Mouse (Mus musculus): ENCODE measurements around the gene Ifitm10. TPM values are rescaled to one million over a fixed set of nuclear protein-coding genes. Genes with fewer than 3 reads are reported as not detected.
"Not testable (repeated sequence)": the region's sequence is repeated elsewhere in the genome, so short reads cannot be mapped to it uniquely, and the experiment has no call there.

Ifitm10 gene
- polyA plus RNA-seq, 1 experiment from 2014 or later = 2.5 TPM

GRCm38 (mm10) chr7:142285910-142286612 lies 87.5 kb downstream of the Ifitm10 start:
- WGBS = 26% methylated on average over 9 of the region's 9 CpGs
- not testable (repeated sequence) for H3K27me3 ChIP-seq (ENCODE audit: insufficient read depth, low read length); H3K4me2 ChIP-seq (replicated peaks; ENCODE audit: low read depth, low read length); ATAC-seq (ENCODE audit: low FRiP score, low TSS enrichment); H3K36me3 ChIP-seq (ENCODE audit: insufficient read depth, low read length); H3K9me3 ChIP-seq (ENCODE audit: low read length); H3K4me3 ChIP-seq (ENCODE audit: low read length); H3K9ac ChIP-seq (replicated peaks; ENCODE audit: low read length)
- peaks cover 11% of the 10 kb centered on the region; the same call in 1 of the 2 replicates for H3K4me1 ChIP-seq (ENCODE audit: insufficient read depth, low read length)
- H3K27ac ChIP-seq (ENCODE audit: low read length) = peak overlapping the region; percentile 38; the same call in 1 of the 2 replicates

- H3K36me3 ChIP-seq (ENCODE audit: insufficient read depth, low read length) = no peaks in the 10 kb centered on the region
- H3K4me3 ChIP-seq (ENCODE audit: low read length) = peak overlapping the region; percentile 59
- no peaks in the 10 kb centered on the region for H3K9me3 ChIP-seq (ENCODE audit: low read length)
- H3K9ac ChIP-seq (replicated peaks; ENCODE audit: low read length) = peak overlapping the region; percentile 39
- peak overlapping the region; percentile 66 for H3K4me2 ChIP-seq (replicated peaks; ENCODE audit: low read depth, low read length)
- peak; percentile 80 for ATAC-seq (ENCODE audit: low FRiP score, low TSS enrichment)
- 9% methylated on average over 23 of the region's 23 CpGs for WGBS
- peaks cover 11% of the 10 kb centered on the region; the same call in 1 of the 2 replicates for H3K4me1 ChIP-seq (ENCODE audit: insufficient read depth, low read length)
- peak overlapping the region; percentile 91; the same call in 1 of the 2 replicates for H3K27ac ChIP-seq (ENCODE audit: low read length)
- no peaks in the 10 kb centered on the region for H3K27me3 ChIP-seq (ENCODE audit: insufficient read depth, low read length)
These were observed 88.3 kb downstream of the Ifitm10 start for GRCm38 (mm10) chr7:142285130-142285835.

- WGBS = under 1% methylated on average over 19 of the region's 19 CpGs
- H3K4me3 ChIP-seq (ENCODE audit: low read length) = peak overlapping the region; percentile 59
- peak overlapping the region; percentile 81 for H3K9ac ChIP-seq (replicated peaks; ENCODE audit: low read length)
- H3K4me1 ChIP-seq (ENCODE audit: insufficient read depth, low read length) = peaks cover 11% of the 10 kb centered on the region; the same call in 1 of the 2 replicates
- peak overlapping the region; percentile 91 for H3K27ac ChIP-seq (ENCODE audit: low read length)
- H3K9me3 ChIP-seq (ENCODE audit: low read length) = no peaks in the 10 kb centered on the region
- no peaks in the 10 kb centered on the region for H3K27me3 ChIP-seq (ENCODE audit: insufficient read depth, low read length)
- peak; percentile 78 for ATAC-seq (ENCODE audit: low FRiP score, low TSS enrichment)
- no peaks in the 10 kb centered on the region for H3K36me3 ChIP-seq (ENCODE audit: insufficient read depth, low read length)
- H3K4me2 ChIP-seq (replicated peaks; ENCODE audit: low read depth, low read length) = peak overlapping the region; percentile 66
These were observed 88.9 kb downstream of the Ifitm10 start for GRCm38 (mm10) chr7:142284615-142285080.

- H3K4me2 ChIP-seq (replicated peaks; ENCODE audit: low read depth, low read length) = peak overlapping the region; percentile 66
- peak overlapping the region; percentile 91 for H3K27ac ChIP-seq (ENCODE audit: low read length)
- peak overlapping the region; percentile 81 for H3K9ac ChIP-seq (replicated peaks; ENCODE audit: low read length)
- H3K9me3 ChIP-seq (ENCODE audit: low read length) = no peaks in the 10 kb centered on the region
- peak; percentile 80 for ATAC-seq (ENCODE audit: low FRiP score, low TSS enrichment)
- peak overlapping the region; percentile 59 for H3K4me3 ChIP-seq (ENCODE audit: low read length)
- peaks cover 8% of the 10 kb centered on the region; the same call in 1 of the 2 replicates for H3K4me1 ChIP-seq (ENCODE audit: insufficient read depth, low read length)
- no peaks in the 10 kb centered on the region for H3K27me3 ChIP-seq (ENCODE audit: insufficient read depth, low read length)
- under 1% methylated on average over 38 of the region's 38 CpGs for WGBS
- H3K36me3 ChIP-seq (ENCODE audit: insufficient read depth, low read length) = no peaks in the 10 kb centered on the region
These were observed 89.4 kb downstream of the Ifitm10 start for GRCm38 (mm10) chr7:142284023-142284591.

- not testable (repeated sequence) for H3K4me1 ChIP-seq (ENCODE audit: insufficient read depth, low read length); H3K9ac ChIP-seq (replicated peaks; ENCODE audit: low read length); H3K36me3 ChIP-seq (ENCODE audit: insufficient read depth, low read length); H3K27ac ChIP-seq (ENCODE audit: low read length); ATAC-seq (ENCODE audit: low FRiP score, low TSS enrichment); H3K9me3 ChIP-seq (ENCODE audit: low read length); H3K27me3 ChIP-seq (ENCODE audit: insufficient read depth, low read length)
- 28% methylated on average over 2 of the region's 2 CpGs for WGBS
- Histone ChIP-seq H3K4me3 (ENCODE audit: low read length) (0 out of 2 replicates have a peak overlapping the region, but pooled peaks have one; percentile 7), H3K4me2 (replicated peaks; ENCODE audit: low read depth, low read length) (peak overlapping the region; percentile 66)
These were observed 90.7 kb downstream of the Ifitm10 start for GRCm38 (mm10) chr7:142282847-142283246.

- H3K9me3 ChIP-seq (ENCODE audit: low read length); H3K4me2 ChIP-seq (replicated peaks; ENCODE audit: low read depth, low read length); H3K4me3 ChIP-seq (ENCODE audit: low read length); H3K9ac ChIP-seq (replicated peaks; ENCODE audit: low read length); H3K36me3 ChIP-seq (ENCODE audit: insufficient read depth, low read length); H3K27ac ChIP-seq (ENCODE audit: low read length); H3K27me3 ChIP-seq (ENCODE audit: insufficient read depth, low read length); H3K4me1 ChIP-seq (ENCODE audit: insufficient read depth, low read length); ATAC-seq (ENCODE audit: low FRiP score, low TSS enrichment): not testable (repeated sequence)
- WGBS = 88% methylated on average over 1 of the region's 1 CpGs
These were observed 94.3 kb downstream of the Ifitm10 start for GRCm38 (mm10) chr7:142279291-142279690.

GRCm38 (mm10) chr7:142278183-142278582 lies 95.4 kb downstream of the Ifitm10 start:
- H3K4me3 ChIP-seq (ENCODE audit: low read length); ATAC-seq (ENCODE audit: low FRiP score, low TSS enrichment); H3K27me3 ChIP-seq (ENCODE audit: insufficient read depth, low read length); H3K4me2 ChIP-seq (replicated peaks; ENCODE audit: low read depth, low read length); H3K4me1 ChIP-seq (ENCODE audit: insufficient read depth, low read length); H3K9me3 ChIP-seq (ENCODE audit: low read length); H3K9ac ChIP-seq (replicated peaks; ENCODE audit: low read length); H3K27ac ChIP-seq (ENCODE audit: low read length); H3K36me3 ChIP-seq (ENCODE audit: insufficient read depth, low read length): not testable (repeated sequence)
- 0% methylated on average over 3 of the region's 3 CpGs for WGBS

Other genes with a start within 250 kb of the Ifitm10 start
- not detected in 2 replicates for gene Gm39115, start 237.7 kb downstream of the Ifitm10 start, polyA plus RNA-seq (2015; fragmentation: Nextera tagmentation; extraction: Ambion mirVana)
- not detected in 2 replicates for gene Gm45337, start 229.1 kb downstream of the Ifitm10 start, polyA plus RNA-seq (2015; fragmentation: Nextera tagmentation; extraction: Ambion mirVana)
- not detected in 2 replicates for gene Gm29735, start 216.6 kb downstream of the Ifitm10 start, polyA plus RNA-seq (2015; fragmentation: Nextera tagmentation; extraction: Ambion mirVana)
- not detected in 2 replicates for gene Gm4553, start 208.0 kb downstream of the Ifitm10 start, polyA plus RNA-seq (2015; fragmentation: Nextera tagmentation; extraction: Ambion mirVana)
- gene Krtap5-2, start 197.7 kb downstream of the Ifitm10 start, polyA plus RNA-seq (2015; fragmentation: Nextera tagmentation; extraction: Ambion mirVana) = not detected in 2 replicates
- gene Gm10153, start 183.4 kb downstream of the Ifitm10 start, polyA plus RNA-seq (2015; fragmentation: Nextera tagmentation; extraction: Ambion mirVana) = not detected in 2 replicates
- not detected in 2 replicates for gene Krtap5-3, start 172.4 kb downstream of the Ifitm10 start, polyA plus RNA-seq (2015; fragmentation: Nextera tagmentation; extraction: Ambion mirVana)
- gene Gm7579, start 161.9 kb downstream of the Ifitm10 start, polyA plus RNA-seq (2015; fragmentation: Nextera tagmentation; extraction: Ambion mirVana) = not detected in 2 replicates
- not detected in 2 replicates for gene Krtap5-5, start 143.8 kb downstream of the Ifitm10 start, polyA plus RNA-seq (2015; fragmentation: Nextera tagmentation; extraction: Ambion mirVana)
- not detected in 2 replicates for gene Gm40460, start 132.7 kb downstream of the Ifitm10 start, polyA plus RNA-seq (2015; fragmentation: Nextera tagmentation; extraction: Ambion mirVana)
- gene Gm2431, start 115.4 kb downstream of the Ifitm10 start, polyA plus RNA-seq (2015; fragmentation: Nextera tagmentation; extraction: Ambion mirVana) = not detected in 2 replicates
- gene Gm4559, start 99.4 kb downstream of the Ifitm10 start, polyA plus RNA-seq (2015; fragmentation: Nextera tagmentation; extraction: Ambion mirVana) = not detected in 2 replicates
- not detected in 2 replicates for gene Krtap5-1, start 76.6 kb downstream of the Ifitm10 start, polyA plus RNA-seq (2015; fragmentation: Nextera tagmentation; extraction: Ambion mirVana)
- not detected in 2 replicates for gene Krtap5-4, start 70.2 kb downstream of the Ifitm10 start, polyA plus RNA-seq (2015; fragmentation: Nextera tagmentation; extraction: Ambion mirVana)
- 4.4 TPM in 1 of 2 replicates, not detected in the other for gene Gm49369, start 8.9 kb upstream of the Ifitm10 start, polyA plus RNA-seq (2015; fragmentation: Nextera tagmentation; extraction: Ambion mirVana)
- 398 and 453 TPM in 2 replicates for gene Ctsd, start 14.3 kb upstream of the Ifitm10 start, polyA plus RNA-seq (2015; fragmentation: Nextera tagmentation; extraction: Ambion mirVana)
- 2.3 and 4.0 TPM in 2 replicates for gene Syt8, start 61.1 kb upstream of the Ifitm10 start, polyA plus RNA-seq (2015; fragmentation: Nextera tagmentation; extraction: Ambion mirVana)
- gene Tnni2, start 68.1 kb upstream of the Ifitm10 start, polyA plus RNA-seq (2015; fragmentation: Nextera tagmentation; extraction: Ambion mirVana) = 11.9 and 12.0 TPM in 2 replicates
- 141 and 156 TPM in 2 replicates for gene Lsp1, start 87.1 kb upstream of the Ifitm10 start, polyA plus RNA-seq (2015; fragmentation: Nextera tagmentation; extraction: Ambion mirVana)
- gene Tnnt3, start 125.1 kb upstream of the Ifitm10 start, polyA plus RNA-seq (2015; fragmentation: Nextera tagmentation; extraction: Ambion mirVana) = 14.2 and 17.2 TPM in 2 replicates
- gene Mrpl23, start 158.9 kb upstream of the Ifitm10 start, polyA plus RNA-seq (2015; fragmentation: Nextera tagmentation; extraction: Ambion mirVana) = 24.4 and 24.6 TPM in 2 replicates